Mouse (Mus musculus) midbrain, postnatal 0 days (tissue): Measurements from ENCODE around the gene Camkk1. TPM values are rescaled to one million over a fixed set of nuclear protein-coding genes. Genes with fewer than 3 reads are reported as not detected.
A peak's percentile ranks its signal among the peaks of the same experiment; 100 is the strongest.

Source experiments
- ATAC-seq: fragments of 200-750 bp; cut with Nextera tagmentation; 2 replicates; pipeline ENCODE4 v1.8.0; 2017; ENCODE audit warnings: moderate number of reproducible peaks, mild to moderate bottlenecking, moderate TSS enrichment, moderate library complexity; ENCODE audit not compliant: low FRiP score
- DNase-seq: peaks from one replicate; pipeline ENCODE4 v3.0.0-alpha.2; 2015; ENCODE audit warnings: low spot score
- H3K27ac ChIP-seq: fragments of 300-500 bp; sonication (generic); 2 replicates; pipeline ENCODE4 v1.5.1; 2014; ENCODE audit warnings: low read depth, mild to moderate bottlenecking, low read length, mixed read lengths
- H3K27me3 ChIP-seq: fragments of 300-500 bp; sonication (generic); 2 replicates; pipeline ENCODE4 v1.6.1; 2014; ENCODE audit warnings: low read length, control low read depth, mixed read lengths; ENCODE audit not compliant: insufficient read depth
- H3K36me3 ChIP-seq: fragments of 300-500 bp; sonication (generic); 2 replicates; pipeline ENCODE4 v1.6.1; 2014; ENCODE audit warnings: low read length, control low read depth, mixed read lengths; ENCODE audit not compliant: insufficient read depth
- H3K4me1 ChIP-seq: fragments of 300-500 bp; sonication (generic); 2 replicates; pipeline ENCODE4 v1.6.1; 2014; ENCODE audit warnings: mild to moderate bottlenecking, control low read depth, antibody characterized with exemption, low read length, mixed read lengths; ENCODE audit not compliant: insufficient read depth
- H3K4me2 ChIP-seq: fragments of 300-500 bp; sonication (generic); 2 replicates; pipeline ENCODE4 v1.6.1; 2014; ENCODE audit warnings: low read depth, mild to moderate bottlenecking, low read length, mixed read lengths; ENCODE audit not compliant: poor library complexity, severe bottlenecking
- H3K4me3 ChIP-seq: fragments of 300-500 bp; sonication (generic); 2 replicates; pipeline ENCODE4 v1.5.1; 2014; ENCODE audit warnings: low read depth, mild to moderate bottlenecking, low read length, moderate library complexity
- H3K9ac ChIP-seq: fragments of 300-500 bp; sonication (generic); replicated peaks from 2 replicates; pipeline ENCODE4 v1.6.1; 2014; ENCODE audit warnings: mild to moderate bottlenecking, low read length, moderate library complexity, mixed read lengths; ENCODE audit not compliant: poor library complexity, severe bottlenecking
- H3K9me3 ChIP-seq: fragments of 300-500 bp; sonication (generic); 2 replicates; pipeline ENCODE4 v1.6.1; 2016; ENCODE audit warnings: low read length, control low read depth
- CTCF ChIP-seq: IDR thresholded peaks from 2 replicates; pipeline ENCODE4 v1.5.1; 2016; ENCODE audit warnings: antibody characterized with exemption, mild to moderate bottlenecking
- WGBS: fragments of 180-500 bp; shearing (Covaris S2); extraction: QIAGEN DNeasy Blood & Tissue Kit; methylation state at CpG from one replicate; pipeline ENCODE4 v1.1.7; 2014; 5-methylcytosine and 5-hydroxymethylcytosine counted together
- polyA plus RNA-seq: library from polyadenylated mRNA; unstranded; fragments of >200 nt; fragmentation: Nextera tagmentation; extraction: Ambion mirVana; gene quantifications from 2 replicates; pipeline ENCODE4 v1.2.1, GENCODE M21; 2015
- total RNA-seq: library from RNA; depleted of rRNA; stranded (reverse); fragments of >200 nt; gene quantifications from 2 replicates; pipeline ENCODE4 v1.2.3, GENCODE M21; 2014

Gene Camkk1
- total and polyA plus RNA-seq, 2 experiments from 2014 or later, result 26.7 to 27.7 TPM

DNA sequence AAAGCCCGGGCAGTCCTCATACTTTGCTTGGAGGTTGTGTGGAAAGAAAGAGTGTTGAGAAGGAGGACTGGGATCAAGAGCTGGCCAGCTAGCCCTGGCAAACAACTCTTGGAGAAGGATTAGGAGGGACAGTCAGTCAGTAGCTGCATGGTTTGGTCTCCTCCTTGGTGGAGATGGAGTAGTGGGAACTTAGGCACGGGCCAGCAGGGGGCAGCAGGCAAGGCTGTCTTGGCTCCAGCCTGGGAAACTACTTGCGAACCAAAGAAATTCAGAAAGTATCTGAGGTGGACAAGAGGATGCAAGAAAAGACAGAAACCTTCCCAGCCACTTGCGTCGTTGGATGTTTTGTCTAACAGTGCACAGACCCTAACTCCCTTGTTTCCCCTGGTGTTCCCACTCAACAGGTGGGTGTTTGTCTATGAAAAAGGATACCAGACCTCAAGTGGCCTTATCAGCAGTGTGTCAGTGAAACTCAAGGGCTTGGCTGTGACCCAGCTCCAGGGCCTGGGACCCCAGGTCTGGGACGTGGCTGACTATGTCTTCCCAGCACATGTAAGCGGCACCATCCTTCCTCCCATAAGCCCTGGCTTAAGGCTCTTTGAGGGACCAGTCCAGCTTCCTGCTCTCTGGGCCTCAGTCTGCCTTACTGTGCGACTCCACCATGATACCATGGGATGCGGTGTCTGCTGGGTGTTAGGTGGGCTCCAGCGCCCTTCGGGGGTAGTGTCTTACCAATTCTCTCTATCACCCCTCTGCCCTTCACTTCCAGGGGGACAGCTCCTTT lies 10.9 kb upstream of the Camkk1 start:
- Histone ChIP-seq H3K27me3 (no peaks in the 10 kb centered on the region; the same call in 1 of the 2 replicates), H3K27ac (no peak overlapping the region), H3K4me3 (no peak overlapping the region), H3K4me2 (no peak overlapping the region), H3K9me3 (no peaks in the 10 kb centered on the region), H3K4me1 (no peaks in the 10 kb centered on the region), H3K36me3 (no peaks in the 10 kb centered on the region), H3K9ac (no peak overlapping the region)
- peak; percentile 47 for DNase-seq
- WGBS, result 62% methylated on average over 11 of the region's 11 CpGs
- ATAC-seq, result no peak
- TF ChIP-seq CTCF, result peak; percentile 77

DNA sequence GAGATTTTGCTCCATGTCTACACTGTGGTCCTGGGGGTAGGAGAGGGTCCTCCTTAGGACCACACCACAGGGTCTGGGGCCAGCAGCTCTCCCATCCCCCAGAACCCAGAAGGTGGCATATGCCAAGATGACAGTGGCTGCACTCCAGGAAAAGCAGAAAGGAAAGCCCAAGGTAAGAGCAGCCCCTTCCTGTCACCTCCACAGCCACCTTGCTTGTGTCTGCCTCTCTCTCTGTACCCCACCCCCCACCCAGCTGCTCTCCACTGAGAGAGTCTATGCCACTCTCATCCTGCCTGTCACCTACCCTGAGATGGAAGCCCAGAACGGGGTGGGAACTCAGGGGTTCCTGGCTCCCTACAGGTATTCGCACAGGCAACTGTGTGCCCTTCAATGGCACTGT lies 10.0 kb upstream of the Camkk1 start:
- no peak overlapping the region for H3K9ac ChIP-seq
- no peak for TF ChIP-seq CTCF
- H3K4me1 ChIP-seq, result no peaks in the 10 kb centered on the region
- H3K27me3 ChIP-seq, result no peaks in the 10 kb centered on the region; the same call in 1 of the 2 replicates
- H3K4me3 ChIP-seq, result no peak overlapping the region
- DNase-seq, result no peak
- H3K27ac ChIP-seq, result no peak overlapping the region
- no peaks in the 10 kb centered on the region for H3K36me3 ChIP-seq
- H3K4me2 ChIP-seq, result no peak overlapping the region
- H3K9me3 ChIP-seq, result no peaks in the 10 kb centered on the region
- ATAC-seq, result no peak
- whole genome bisulfite sequencing, result 78% methylated on average over 2 of the region's 2 CpGs

DNA sequence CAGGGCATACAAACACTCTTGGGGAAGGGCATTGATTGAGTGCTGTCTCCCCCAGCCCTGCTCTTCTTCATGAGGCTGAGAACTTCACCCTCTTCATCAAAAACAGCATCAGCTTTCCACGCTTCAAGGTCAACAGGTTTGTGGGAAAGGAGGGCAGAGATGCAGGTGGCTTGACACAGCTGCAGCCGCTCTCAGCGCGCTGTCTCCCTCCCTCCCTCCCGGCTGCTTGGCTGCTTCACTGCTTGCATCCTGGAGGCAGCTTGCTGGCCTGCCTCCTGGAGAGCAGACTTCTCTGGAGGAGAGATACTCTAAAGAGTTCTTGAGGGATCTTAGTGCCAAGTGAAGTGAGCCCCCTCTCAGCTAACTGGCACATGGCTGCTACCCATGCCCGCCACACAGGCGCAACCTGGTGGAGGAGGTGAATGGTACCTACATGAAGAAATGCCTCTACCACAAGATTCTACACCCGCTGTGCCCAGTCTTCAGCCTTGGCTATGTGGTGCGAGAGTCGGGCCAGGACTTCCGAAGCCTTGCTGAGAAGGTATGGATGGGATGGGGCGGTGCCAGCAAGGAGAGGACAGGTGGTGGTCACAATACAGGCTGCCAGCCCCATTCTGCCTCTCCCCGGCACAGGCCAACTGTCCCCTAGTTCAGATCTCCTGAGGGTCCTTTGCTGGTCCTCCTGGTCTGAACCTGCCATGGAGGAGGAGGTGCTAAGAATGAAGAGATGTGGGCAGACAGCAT lies 9.1 kb upstream of the Camkk1 start:
- no peak overlapping the region for H3K4me3 ChIP-seq
- no peak overlapping the region for H3K4me2 ChIP-seq
- H3K27ac ChIP-seq, result no peak overlapping the region
- no peaks in the 10 kb centered on the region for H3K36me3 ChIP-seq
- H3K27me3 ChIP-seq, result no peaks in the 10 kb centered on the region; the same call in 1 of the 2 replicates
- DNase-seq (no peak), ATAC-seq (no peak)
- H3K9ac ChIP-seq, result 0 out of 2 replicates have a peak overlapping the region, but pooled peaks have one; percentile 13
- no peaks in the 10 kb centered on the region for H3K9me3 ChIP-seq
- no peak for TF ChIP-seq CTCF
- H3K4me1 ChIP-seq, result no peaks in the 10 kb centered on the region
- WGBS, result 54% methylated on average over 13 of the region's 13 CpGs

DNA sequence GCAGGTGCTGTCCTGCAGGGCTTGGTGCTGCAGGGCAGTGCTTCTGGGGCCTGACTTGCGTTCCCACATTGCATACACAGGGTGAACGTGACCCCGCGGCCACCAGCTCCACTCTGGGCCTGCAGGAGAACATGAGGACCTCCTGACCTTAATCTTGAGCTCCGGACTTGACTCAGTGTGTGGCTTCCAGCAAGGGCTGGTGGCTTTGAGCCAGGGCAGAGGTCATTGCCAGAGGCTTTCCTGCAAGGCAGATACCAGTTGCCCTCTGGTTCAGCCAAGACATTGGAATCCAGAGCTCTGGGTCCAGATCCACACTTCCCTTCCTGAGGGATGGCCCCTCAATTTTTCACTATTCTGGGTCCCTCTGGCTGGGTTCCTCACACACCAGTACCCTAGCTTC lies 4.8 kb upstream of the Camkk1 start:
- ATAC-seq (no peak), DNase-seq (no peak)
- H3K9me3 ChIP-seq, result no peaks in the 10 kb centered on the region
- H3K4me3 ChIP-seq, result no peak overlapping the region
- no peaks in the 10 kb centered on the region for H3K4me1 ChIP-seq
- TF ChIP-seq CTCF, result no peak
- no peak overlapping the region for H3K9ac ChIP-seq
- no peaks in the 10 kb centered on the region for H3K36me3 ChIP-seq
- no peak overlapping the region for H3K27ac ChIP-seq
- no peak overlapping the region for H3K4me2 ChIP-seq
- no peaks in the 10 kb centered on the region; the same call in 1 of the 2 replicates for H3K27me3 ChIP-seq
- WGBS, result 80% methylated on average over 5 of the region's 5 CpGs

DNA sequence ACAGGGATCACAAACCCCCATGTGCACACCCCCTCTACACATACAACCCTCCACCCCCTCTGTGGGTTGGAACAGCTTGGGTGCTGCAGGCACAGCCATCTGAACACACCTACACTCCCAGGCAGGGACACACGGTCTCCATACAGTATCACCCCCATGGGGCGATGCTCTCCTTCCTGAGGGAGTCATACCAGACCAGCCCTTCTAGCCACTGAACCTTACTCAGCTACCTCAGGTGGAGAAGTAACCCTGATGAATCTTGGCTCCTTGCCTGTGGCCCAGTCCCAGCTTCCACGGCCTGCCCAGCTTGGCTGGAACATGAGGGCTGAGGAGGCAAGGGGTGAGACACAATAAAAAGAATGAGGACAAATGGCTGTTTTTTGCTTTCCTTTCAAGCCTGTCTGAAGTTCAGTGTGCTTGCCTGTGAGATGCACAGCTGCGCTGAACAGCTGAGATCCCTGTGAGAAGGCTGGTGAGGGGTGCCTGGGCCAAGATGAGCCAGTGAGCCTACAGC lies 3.9 kb upstream of the Camkk1 start:
- no peak for TF ChIP-seq CTCF
- H3K4me3 ChIP-seq, result no peak overlapping the region
- no peak for ATAC-seq
- no peaks in the 10 kb centered on the region for H3K9me3 ChIP-seq
- H3K4me1 ChIP-seq, result peaks cover 4% of the 10 kb centered on the region; the same call in 1 of the 2 replicates
- no peak for DNase-seq
- H3K4me2 ChIP-seq, result no peak overlapping the region
- no peaks in the 10 kb centered on the region for H3K27me3 ChIP-seq
- 69% methylated on average over 4 of the region's 4 CpGs for WGBS
- H3K36me3 ChIP-seq, result no peaks in the 10 kb centered on the region
- H3K9ac ChIP-seq, result no peak overlapping the region
- H3K27ac ChIP-seq, result no peak overlapping the region
